Comparison of ENCODE assay signal across 30 mouse cellular contexts in genomic region chr10:115226586-115226985, GRCm38 (mm10). TPM values are rescaled to one million over a fixed set of nuclear protein-coding genes. Genes with fewer than 3 reads are reported as not detected.
DNase-seq lines count a peak whose midpoint lies in the region; ATAC-seq and TF ChIP-seq lines count a peak whose summit lies in the region.
"Had no signal": no experiment of that assay in that cellular context is flagged by ENCODE, and none has a peak within 500 bp of the region (broad histone marks: within the 10 kb centered on the region; RNA-seq: fewer than 3 reads in every experiment).

No protein-coding gene starts in this region.

- H3K36me3 ChIP-seq in kidney, adult 2 months (ENCODE audit: control insufficient read depth, insufficient read depth, low read length): peaks cover 5% of the 10 kb centered on the region; the same call in 1 of the 2 replicates
- H3K36me3 ChIP-seq in kidney, embryonic 14.5 days (ENCODE audit: control insufficient read depth, insufficient read depth, low read length): peaks cover 9% of the 10 kb centered on the region; the same call in 1 of the 2 replicates
- H3K36me3 ChIP-seq in kidney, postnatal 0 days (ENCODE audit: insufficient read depth, low read length): 0 out of 2 replicates have a peak, but pooled peaks cover 3% of the 10 kb centered on the region

- no peak for TF ChIP-seq POLR2A in kidney, adult 2 months (IDR thresholded peaks at IDR 0.05; ENCODE audit: low read depth, low read length)

- no peaks in the 10 kb centered on the region for H3K27me3 ChIP-seq in kidney, adult 2 months (replicated peaks; ENCODE audit: control insufficient read depth, insufficient read depth, low read length)
- no peaks in the 10 kb centered on the region for H3K27me3 ChIP-seq in kidney, embryonic 14.5 days (ENCODE audit: control insufficient read depth, insufficient read depth, low read length)
- no peaks in the 10 kb centered on the region for H3K27me3 ChIP-seq in kidney, postnatal 0 days (ENCODE audit: insufficient read depth, low read length)
- H3K27me3 ChIP-seq: embryonic facial prominence, embryonic 13.5 days; forebrain, embryonic 13.5 days; heart, embryonic 12.5 days; heart, embryonic 15.5 days; hindbrain, embryonic 13.5 days had no signal

- ATAC-seq in kidney, embryonic 14.5 days (ENCODE audit: low FRiP score, low TSS enrichment): no peak
- ATAC-seq in kidney, postnatal 0 days (replicated peaks; ENCODE audit: low FRiP score, low read depth): 0 out of 2 replicates have a peak, but pooled peaks have one; percentile 46
- ATAC-seq: activated CD4-positive, CD25-positive, alpha-beta regulatory T cell, adult 4 months; forebrain, embryonic 13.5 days; forebrain, embryonic 16.5 days; hindbrain, embryonic 16.5 days had no signal

- no peak overlapping the region for H3K4me3 ChIP-seq in kidney, adult 2 months (ENCODE audit: insufficient read depth, low read depth, low read length)
- H3K4me3 ChIP-seq in kidney, embryonic 14.5 days (ENCODE audit: low read length): no peak overlapping the region
- no peak overlapping the region for H3K4me3 ChIP-seq in kidney, postnatal 0 days (replicated peaks; ENCODE audit: low read depth, low read length)
- H3K4me3 ChIP-seq: embryonic facial prominence, embryonic 10.5 days; embryonic facial prominence, embryonic 13.5 days; erythroblast, embryonic 14.5 days; forebrain, embryonic 13.5 days; heart, embryonic 12.5 days; heart, embryonic 15.5 days; hindbrain, embryonic 10.5 days; hindbrain, embryonic 13.5 days had no signal

- 65% methylated on average over 7 of the region's 7 CpGs for WGBS in kidney, adult 2 months
- 86% methylated on average over 7 of the region's 7 CpGs for WGBS in kidney, embryonic 14.5 days
- WGBS in kidney, postnatal 0 days: 82% methylated on average over 7 of the region's 7 CpGs

- H3K27ac ChIP-seq in kidney, adult 2 months (ENCODE audit: insufficient read depth, low read depth, low read length): no peak overlapping the region
- no peak overlapping the region for H3K27ac ChIP-seq in kidney, embryonic 14.5 days (ENCODE audit: low read depth, low read length)
- no peak overlapping the region for H3K27ac ChIP-seq in kidney, postnatal 0 days
- H3K27ac ChIP-seq: embryonic facial prominence, embryonic 10.5 days; embryonic facial prominence, embryonic 13.5 days; forebrain, embryonic 13.5 days; heart, embryonic 15.5 days; hindbrain, embryonic 10.5 days; hindbrain, embryonic 13.5 days had no signal

- TF ChIP-seq CTCF in kidney, adult 2 months (conservative IDR thresholded peaks at IDR 0.05; ENCODE audit: insufficient read depth, insufficient read length, low read depth, low read length): 0 out of 2 replicates have a peak, but pooled peaks have one; percentile 11
- TF ChIP-seq CTCF in kidney, postnatal 0 days (IDR thresholded peaks at IDR 0.05; ENCODE audit: low read depth): no peak

- DNase-seq in heart, adult 11 months: peak; percentile 71
- DNase-seq in heart, adult 8-10 months (ENCODE audit: low spot score): no peak
- peak; percentile 64 for DNase-seq in kidney, adult 2 months
- no peak for DNase-seq in kidney, postnatal 0 days (ENCODE audit: low spot score)
- DNase-seq in kidney, postnatal 25 days: peak; percentile 31 to 63
- no peak for DNase-seq in thymus, postnatal 25 days
- DNase-seq in spleen, adult 12 weeks (ENCODE audit: low spot score): no peak
- DNase-seq: adrenal gland, adult 8-10 months; adrenal gland, postnatal 25 days; cerebellum, adult 2 months; cerebellum, postnatal 10 days; cerebellum, postnatal 36 days; embryo, embryonic 11 days; gastrocnemius, postnatal 10 days; gastrocnemius, postnatal 36 days; heart, postnatal 10 days; heart, postnatal 36 days had no signal

- H3K4me1 ChIP-seq in kidney, adult 2 months (ENCODE audit: control insufficient read depth, insufficient read depth, low read length): no peaks in the 10 kb centered on the region
- H3K4me1 ChIP-seq in kidney, embryonic 14.5 days (ENCODE audit: control insufficient read depth, insufficient read depth, low read length): no peaks in the 10 kb centered on the region
- no peaks in the 10 kb centered on the region for H3K4me1 ChIP-seq in kidney, postnatal 0 days (replicated peaks; ENCODE audit: insufficient read depth, low read length)
- H3K4me1 ChIP-seq: embryonic facial prominence, embryonic 10.5 days; embryonic facial prominence, embryonic 13.5 days; forebrain, embryonic 13.5 days; hindbrain, embryonic 10.5 days; hindbrain, embryonic 13.5 days had no signal

- no peak overlapping the region for H3K4me2 ChIP-seq in kidney, embryonic 14.5 days (replicated peaks; ENCODE audit: low read depth, low read length)
- no peak overlapping the region for H3K4me2 ChIP-seq in kidney, postnatal 0 days (ENCODE audit: low read length)
- H3K4me2 ChIP-seq: embryonic facial prominence, embryonic 13.5 days; forebrain, embryonic 13.5 days; heart, embryonic 12.5 days; heart, embryonic 15.5 days; hindbrain, embryonic 13.5 days had no signal

- no peaks in the 10 kb centered on the region for H3K9me3 ChIP-seq in kidney, embryonic 14.5 days (ENCODE audit: control insufficient read depth, low read length)
- no peaks in the 10 kb centered on the region for H3K9me3 ChIP-seq in kidney, postnatal 0 days (replicated peaks; ENCODE audit: low read length)
- H3K9me3 ChIP-seq: embryonic facial prominence, embryonic 10.5 days; embryonic facial prominence, embryonic 13.5 days; forebrain, embryonic 13.5 days; heart, embryonic 12.5 days; heart, embryonic 15.5 days; hindbrain, embryonic 10.5 days; hindbrain, embryonic 13.5 days had no signal

- H3K9ac ChIP-seq in kidney, embryonic 14.5 days (ENCODE audit: low read depth, low read length): no peak overlapping the region
- H3K9ac ChIP-seq in kidney, postnatal 0 days (ENCODE audit: low read depth, low read length): no peak overlapping the region
- H3K9ac ChIP-seq: embryonic facial prominence, embryonic 13.5 days; forebrain, embryonic 13.5 days; heart, embryonic 12.5 days; heart, embryonic 15.5 days; hindbrain, embryonic 13.5 days had no signal

RNA-seq across cellular contexts. Expression of gene Tbc1d15, which starts 24.7 kb away (rescaled TPM):
- total RNA-seq in heart, adult 8-10 months (2022): 10 to 100 TPM; 40.3 to 59.3 (median 47.3) TPM
- 7.9 and 13.1 TPM in 2 replicates for polyA plus RNA-seq in kidney, adult 2 months (2012; rRNA removed)
- polyA plus RNA-seq in kidney, embryonic 14.5 days (2014; fragmentation: Nextera tagmentation; extraction: Ambion mirVana): 37.4 and 67.5 TPM in 2 replicates
- 52.4 and 52.5 TPM in 2 replicates for polyA plus RNA-seq in kidney, postnatal 0 days (2015; fragmentation: Nextera tagmentation; extraction: Ambion mirVana)

RNA-seq across cellular contexts. Expression of gene Tph2, which starts 41.8 kb away (rescaled TPM):
- total RNA-seq in heart, adult 8-10 months (2022): not detected
- polyA plus RNA-seq in kidney, adult 2 months (2012; rRNA removed): not detected in 2 replicates
- polyA plus RNA-seq in kidney, embryonic 14.5 days (2014; fragmentation: Nextera tagmentation; extraction: Ambion mirVana): not detected in 2 replicates
- polyA plus RNA-seq in kidney, postnatal 0 days (2015; fragmentation: Nextera tagmentation; extraction: Ambion mirVana): not detected in 2 replicates
- total RNA-seq: adrenal gland, postnatal 25 days; gastrocnemius, postnatal 10 days; gastrocnemius, postnatal 36 days; granulocyte monocyte progenitor cell, adult 5-6 weeks; heart, postnatal 10 days; heart, postnatal 36 days had no signal
- polyA plus RNA-seq: activated CD4-positive, CD25-positive, alpha-beta regulatory T cell, adult 4 months; erythroblast, embryonic 14.5 days; heart, embryonic 12.5 days; heart, embryonic 15.5 days had no signal

Comparison
In these comparisons a context has a peak if more than half of its experiments do, and no peak if none do; other contexts are left out.
1. DNase-seq: peak in heart, adult 11 months (single experiment), kidney, adult 2 months (single experiment) and kidney, postnatal 25 days (2 of 2); none in heart, adult 8-10 months (single experiment), kidney, postnatal 0 days (single experiment), thymus, postnatal 25 days (single experiment) and spleen, adult 12 weeks (single experiment).